Mouse (Mus musculus): ENCODE data around the gene Nckap1l. TPM values are rescaled to one million over a fixed set of nuclear protein-coding genes. Genes with fewer than 3 reads are reported as not detected.
"Not testable (repeated sequence)": the region's sequence is repeated elsewhere in the genome, so short reads cannot be mapped to it uniquely, and the experiment has no call there.

Nckap1l gene
- polyA plus RNA-seq (2014; fragmentation: Nextera tagmentation; extraction: Ambion mirVana) = 3.1 and 3.2 TPM in 2 replicates

- Histone ChIP-seq H3K9me3 (ENCODE audit: control insufficient read depth, low read depth, low read length) (no peaks in the 10 kb centered on the region), H3K4me2 (replicated peaks; ENCODE audit: low read depth, low read length) (no peak within 1 kb of the TSS), H3K27me3 (ENCODE audit: control insufficient read depth, insufficient read depth, low read length) (no peaks in the 10 kb centered on the region), H3K27ac (ENCODE audit: low read length) (no peak within 1 kb of the TSS), H3K9ac (replicated peaks; ENCODE audit: low read depth, low read length) (no peak within 1 kb of the TSS), H3K36me3 (ENCODE audit: control insufficient read depth, insufficient read depth, low read length) (no peaks in the 10 kb centered on the region), H3K4me1 (ENCODE audit: control insufficient read depth, insufficient read depth, low read length) (no peaks in the 10 kb centered on the region), H3K4me3 (ENCODE audit: low read depth, low read length) (no peak within 1 kb of the TSS)
- ATAC-seq (ENCODE audit: insufficient number of reproducible peaks, insufficient read depth, low FRiP score, low read depth) = no peak
- WGBS = 84% methylated on average over 13 of the region's 13 CpGs
These were observed at the start of gene Nckap1l for GRCm38 (mm10) chr15:103453551-103454218. TSS of gene Nckap1l (plus strand) at chr15:103453794.

GRCm38 (mm10) chr15:103405586-103405985 lies 48.0 kb upstream of the Nckap1l start:
- WGBS = 98% methylated on average over 2 of the region's 3 CpGs
- not testable (repeated sequence) for H3K9ac ChIP-seq (replicated peaks; ENCODE audit: low read depth, low read length); H3K27ac ChIP-seq (ENCODE audit: low read length); H3K4me3 ChIP-seq (ENCODE audit: low read depth, low read length); H3K27me3 ChIP-seq (ENCODE audit: control insufficient read depth, insufficient read depth, low read length); H3K36me3 ChIP-seq (ENCODE audit: control insufficient read depth, insufficient read depth, low read length); H3K4me1 ChIP-seq (ENCODE audit: control insufficient read depth, insufficient read depth, low read length); H3K9me3 ChIP-seq (ENCODE audit: control insufficient read depth, low read depth, low read length); ATAC-seq (ENCODE audit: insufficient number of reproducible peaks, insufficient read depth, low FRiP score, low read depth); H3K4me2 ChIP-seq (replicated peaks; ENCODE audit: low read depth, low read length)

DNA sequence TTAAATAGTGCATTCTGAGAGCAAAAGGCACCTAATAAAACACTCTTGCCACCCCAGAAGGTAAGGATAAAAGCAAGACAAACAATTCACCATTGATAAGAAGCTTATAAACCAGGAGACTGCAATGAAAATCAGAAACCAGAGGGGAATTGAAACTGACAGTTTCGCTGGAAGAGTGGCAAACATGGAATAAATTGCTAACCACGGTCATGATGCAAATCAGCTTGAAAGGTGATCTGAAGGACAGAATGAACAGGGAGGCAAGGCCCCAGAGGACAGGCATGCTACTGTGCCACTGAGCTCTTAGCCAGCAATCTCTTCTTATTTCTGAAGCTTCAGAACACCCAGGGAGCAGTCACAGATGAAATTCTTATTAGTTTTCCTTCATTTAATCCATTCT lies 26.6 kb upstream of the Nckap1l start:
- 48% methylated on average over 2 of the region's 2 CpGs for WGBS
- no peaks in the 10 kb centered on the region for H3K36me3 ChIP-seq (ENCODE audit: control insufficient read depth, insufficient read depth, low read length)
- no peak overlapping the region for H3K27ac ChIP-seq (ENCODE audit: low read length)
- no peak overlapping the region for H3K4me3 ChIP-seq (ENCODE audit: low read depth, low read length)
- no peak overlapping the region for H3K4me2 ChIP-seq (replicated peaks; ENCODE audit: low read depth, low read length)
- H3K9me3 ChIP-seq (ENCODE audit: control insufficient read depth, low read depth, low read length) = no peaks in the 10 kb centered on the region
- H3K27me3 ChIP-seq (ENCODE audit: control insufficient read depth, insufficient read depth, low read length) = no peaks in the 10 kb centered on the region
- no peak overlapping the region for H3K9ac ChIP-seq (replicated peaks; ENCODE audit: low read depth, low read length)
- ATAC-seq (ENCODE audit: insufficient number of reproducible peaks, insufficient read depth, low FRiP score, low read depth) = no peak
- no peaks in the 10 kb centered on the region for H3K4me1 ChIP-seq (ENCODE audit: control insufficient read depth, insufficient read depth, low read length)

DNA sequence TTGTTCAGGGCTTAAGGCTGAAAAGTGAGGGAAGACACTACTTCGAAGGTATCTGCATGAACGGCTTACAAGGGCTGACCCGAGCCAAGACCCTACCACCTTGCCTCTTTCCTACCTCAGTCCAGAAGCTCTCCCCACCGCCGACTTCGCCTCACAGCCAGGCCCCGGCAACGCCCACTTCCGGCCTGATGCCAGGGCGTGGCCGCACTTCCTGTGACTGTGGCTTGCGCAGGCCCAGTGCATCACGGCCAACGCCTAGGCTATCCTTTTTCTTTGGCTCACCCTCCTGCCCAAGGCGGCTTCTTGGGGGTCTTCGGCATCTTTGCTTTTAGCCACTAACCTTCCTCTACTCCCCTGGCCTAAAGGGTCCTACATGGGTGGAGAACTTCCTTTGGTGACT lies 23.4 kb upstream of the Nckap1l start, which contains the start of gene Gtsf1:
Gene Gtsf1, minus strand, starts transcription at position 230 of the 400 bp plus-strand sequence.
- H3K9ac ChIP-seq (replicated peaks; ENCODE audit: low read depth, low read length) = no peak within 1 kb of the TSS
- no peak for ATAC-seq (ENCODE audit: insufficient number of reproducible peaks, insufficient read depth, low FRiP score, low read depth)
- H3K4me3 ChIP-seq (ENCODE audit: low read depth, low read length) = no peak within 1 kb of the TSS
- WGBS = 94% methylated on average over 16 of the region's 16 CpGs
- H3K9me3 ChIP-seq (ENCODE audit: control insufficient read depth, low read depth, low read length) = no peaks in the 10 kb centered on the region
- H3K36me3 ChIP-seq (ENCODE audit: control insufficient read depth, insufficient read depth, low read length) = no peaks in the 10 kb centered on the region
- no peak within 1 kb of the TSS for H3K4me2 ChIP-seq (replicated peaks; ENCODE audit: low read depth, low read length)
- no peaks in the 10 kb centered on the region for H3K27me3 ChIP-seq (ENCODE audit: control insufficient read depth, insufficient read depth, low read length)
- H3K4me1 ChIP-seq (ENCODE audit: control insufficient read depth, insufficient read depth, low read length) = no peaks in the 10 kb centered on the region
- no peak within 1 kb of the TSS for H3K27ac ChIP-seq (ENCODE audit: low read length)

DNA sequence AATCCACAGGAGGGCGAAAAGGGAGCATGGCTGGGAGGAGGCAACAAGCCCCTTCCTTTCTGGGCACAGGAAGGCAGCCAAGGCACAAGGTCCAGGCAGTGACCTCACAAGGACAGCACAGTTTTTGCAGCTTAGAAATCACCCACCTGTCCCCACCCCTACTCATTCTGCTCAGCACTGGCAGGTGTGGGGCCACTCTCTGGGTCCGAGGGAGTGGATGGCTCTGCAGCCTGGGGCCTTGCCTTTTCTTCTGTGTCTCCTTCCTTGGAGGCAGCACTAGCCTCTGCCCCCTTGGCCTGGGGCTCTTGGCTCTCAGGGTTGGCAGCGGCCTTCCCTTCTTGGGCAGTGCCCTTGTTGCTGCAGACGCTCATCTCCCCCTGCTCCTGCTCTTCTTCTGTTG lies 7.6 kb upstream of the Nckap1l start:
- H3K9ac ChIP-seq (replicated peaks; ENCODE audit: low read depth, low read length); H3K27me3 ChIP-seq (ENCODE audit: control insufficient read depth, insufficient read depth, low read length); H3K27ac ChIP-seq (ENCODE audit: low read length); H3K36me3 ChIP-seq (ENCODE audit: control insufficient read depth, insufficient read depth, low read length); ATAC-seq (ENCODE audit: insufficient number of reproducible peaks, insufficient read depth, low FRiP score, low read depth); H3K4me2 ChIP-seq (replicated peaks; ENCODE audit: low read depth, low read length); H3K4me3 ChIP-seq (ENCODE audit: low read depth, low read length); H3K4me1 ChIP-seq (ENCODE audit: control insufficient read depth, insufficient read depth, low read length); H3K9me3 ChIP-seq (ENCODE audit: control insufficient read depth, low read depth, low read length): not testable (repeated sequence)
- WGBS = 80% methylated on average over 4 of the region's 4 CpGs

DNA sequence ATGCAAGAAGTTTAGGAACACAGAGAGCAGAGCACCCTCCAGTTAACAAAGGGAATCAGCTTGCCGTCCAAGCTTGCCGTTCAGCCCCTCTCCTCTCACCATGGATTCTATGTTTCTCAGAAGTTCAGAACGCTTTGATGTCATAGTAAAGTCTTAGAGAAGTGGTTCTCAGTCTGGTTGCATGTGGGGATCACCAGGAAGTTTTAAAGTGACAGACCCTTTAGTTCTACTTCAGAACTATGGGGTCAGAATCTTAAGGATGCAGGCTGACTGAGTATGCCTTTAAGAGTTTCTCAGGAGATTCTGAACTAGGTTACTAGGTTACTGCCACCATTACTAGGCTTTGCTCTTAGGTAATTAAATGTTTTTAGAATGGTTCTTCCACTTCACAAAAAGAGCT lies 5.2 kb upstream of the Nckap1l start, which contains the start of gene Gtsf2:
Gene Gtsf2, minus strand, starts transcription at position 101 of the 400 bp plus-strand sequence.
- no peak for ATAC-seq (ENCODE audit: insufficient number of reproducible peaks, insufficient read depth, low FRiP score, low read depth)
- Histone ChIP-seq H3K36me3 (ENCODE audit: control insufficient read depth, insufficient read depth, low read length) (no peaks in the 10 kb centered on the region), H3K4me3 (ENCODE audit: low read depth, low read length) (no peak within 1 kb of the TSS), H3K27me3 (ENCODE audit: control insufficient read depth, insufficient read depth, low read length) (no peaks in the 10 kb centered on the region), H3K9me3 (ENCODE audit: control insufficient read depth, low read depth, low read length) (no peaks in the 10 kb centered on the region), H3K27ac (ENCODE audit: low read length) (no peak within 1 kb of the TSS), H3K4me1 (ENCODE audit: control insufficient read depth, insufficient read depth, low read length) (no peaks in the 10 kb centered on the region), H3K9ac (replicated peaks; ENCODE audit: low read depth, low read length) (no peak within 1 kb of the TSS), H3K4me2 (replicated peaks; ENCODE audit: low read depth, low read length) (no peak within 1 kb of the TSS)
- WGBS = 49% methylated on average over 3 of the region's 3 CpGs

DNA sequence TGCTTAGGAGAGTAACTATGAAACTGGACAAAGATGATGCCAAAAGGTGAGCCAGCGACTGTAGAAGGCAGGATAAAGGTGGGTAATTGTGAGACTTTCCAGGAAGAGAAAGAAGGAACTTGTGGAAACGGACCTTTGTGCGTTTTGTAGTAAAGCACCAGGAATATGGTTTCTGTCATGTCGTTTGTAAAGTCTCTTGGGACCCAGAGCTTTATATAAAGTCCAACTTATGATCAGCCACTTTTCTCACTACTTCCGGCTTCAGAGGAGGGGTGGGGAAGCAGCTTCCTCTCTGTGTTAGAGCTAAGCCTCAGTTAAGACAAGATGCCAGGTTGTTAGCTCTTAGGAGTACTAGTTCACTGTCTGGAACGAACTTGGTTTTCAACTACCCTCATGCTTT lies 855 bp downstream of the Nckap1l start:
- no peak overlapping the region for H3K9ac ChIP-seq (replicated peaks; ENCODE audit: low read depth, low read length)
- H3K4me2 ChIP-seq (replicated peaks; ENCODE audit: low read depth, low read length) = no peak overlapping the region
- no peaks in the 10 kb centered on the region for H3K27me3 ChIP-seq (ENCODE audit: control insufficient read depth, insufficient read depth, low read length)
- H3K27ac ChIP-seq (ENCODE audit: low read length) = no peak overlapping the region
- H3K4me3 ChIP-seq (ENCODE audit: low read depth, low read length) = no peak overlapping the region
- 77% methylated on average over 6 of the region's 6 CpGs for whole genome bisulfite sequencing
- ATAC-seq (ENCODE audit: insufficient number of reproducible peaks, insufficient read depth, low FRiP score, low read depth) = no peak
- H3K4me1 ChIP-seq (ENCODE audit: control insufficient read depth, insufficient read depth, low read length) = no peaks in the 10 kb centered on the region
- no peaks in the 10 kb centered on the region for H3K9me3 ChIP-seq (ENCODE audit: control insufficient read depth, low read depth, low read length)
- no peaks in the 10 kb centered on the region for H3K36me3 ChIP-seq (ENCODE audit: control insufficient read depth, insufficient read depth, low read length)

DNA sequence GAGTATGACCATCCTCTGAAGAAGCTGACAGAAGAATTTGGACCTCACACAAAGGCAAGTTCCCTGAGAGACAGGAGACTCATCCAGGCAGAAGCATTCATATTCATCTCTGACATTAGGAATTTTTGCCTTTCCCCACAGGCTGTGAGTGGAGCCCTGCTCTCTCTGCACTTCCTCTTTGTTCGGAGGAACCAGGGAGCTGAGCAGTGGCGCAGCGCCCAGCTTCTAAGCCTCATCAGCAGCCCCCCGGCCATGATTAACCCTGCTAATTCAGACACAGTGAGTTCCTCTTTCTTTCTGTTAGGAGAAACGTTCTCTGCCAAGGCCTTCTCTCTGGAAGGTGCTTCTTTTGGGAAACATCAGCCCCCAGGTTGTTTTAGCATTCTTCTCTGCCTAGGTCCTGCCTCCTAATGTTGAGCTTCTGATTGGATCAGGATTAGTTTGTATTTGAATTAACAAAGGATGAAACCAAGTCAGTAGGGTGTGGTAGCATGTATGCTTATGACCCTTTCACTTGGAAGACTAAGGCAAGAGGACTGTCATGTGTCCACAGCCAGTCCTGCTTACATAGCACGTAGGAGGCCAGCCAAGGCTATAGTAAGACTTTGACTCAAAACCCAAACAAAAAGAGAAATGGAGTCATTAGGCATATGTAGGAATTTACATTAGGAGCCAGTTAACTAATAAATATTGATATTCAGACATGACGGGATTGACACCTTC lies 9.1 kb downstream of the Nckap1l start:
- Histone ChIP-seq H3K9me3 (ENCODE audit: control insufficient read depth, low read depth, low read length) (no peaks in the 10 kb centered on the region), H3K36me3 (ENCODE audit: control insufficient read depth, insufficient read depth, low read length) (no peaks in the 10 kb centered on the region), H3K4me3 (ENCODE audit: low read depth, low read length) (no peak overlapping the region), H3K9ac (replicated peaks; ENCODE audit: low read depth, low read length) (no peak overlapping the region), H3K27ac (ENCODE audit: low read length) (peak overlapping the region; percentile 69), H3K27me3 (ENCODE audit: control insufficient read depth, insufficient read depth, low read length) (no peaks in the 10 kb centered on the region), H3K4me2 (replicated peaks; ENCODE audit: low read depth, low read length) (0 out of 2 replicates have a peak overlapping the region, but pooled peaks have one; percentile 14), H3K4me1 (ENCODE audit: control insufficient read depth, insufficient read depth, low read length) (0 out of 2 replicates have a peak, but pooled peaks cover 2% of the 10 kb centered on the region)
- ATAC-seq (ENCODE audit: insufficient number of reproducible peaks, insufficient read depth, low FRiP score, low read depth) = no peak
- 39% methylated on average over 7 of the region's 7 CpGs for WGBS
